ENCODE assay signal across 28 mouse cellular contexts in genomic region chr16:92856779-92857178, GRCm38 (mm10).
"Had no signal": no experiment of that assay in that cellular context is flagged by ENCODE, and none has a peak within 500 bp of the region (broad histone marks: within the 10 kb centered on the region; RNA-seq: fewer than 3 reads in every experiment).

No protein-coding gene starts in this region.

- H3K27ac ChIP-seq: embryonic facial prominence, embryonic 10.5 days; embryonic facial prominence, embryonic 12.5 days; embryonic facial prominence, embryonic 13.5 days; embryonic facial prominence, embryonic 15.5 days; forebrain, embryonic 10.5 days; forebrain, embryonic 12.5 days; forebrain, embryonic 13.5 days; forebrain, embryonic 15.5 days; gastrocnemius, adult 2 months; heart, adult 2 months had no signal

- ATAC-seq: forebrain, embryonic 13.5 days; forebrain, embryonic 14.5 days; forebrain, embryonic 15.5 days; forebrain, embryonic 16.5 days; forebrain, postnatal 0 days had no signal

- DNase-seq: cerebellum, adult 8-10 months; cerebellum, adult 9-10 months; cerebellum, adult 9-11 months; cerebellum, postnatal 10 days; cerebellum, postnatal 14 days; cerebellum, postnatal 25 days; cerebellum, postnatal 36 days; embryo, embryonic 11 days; forebrain, postnatal 0 days; gastrocnemius, adult 2 months; gastrocnemius, postnatal 10 days; gastrocnemius, postnatal 14 days; gastrocnemius, postnatal 25 days; gastrocnemius, postnatal 36 days; heart, adult 11 months; heart, adult 18-20 months; heart, adult 2 months had no signal

- H3K9ac ChIP-seq: embryonic facial prominence, embryonic 12.5 days; embryonic facial prominence, embryonic 13.5 days; embryonic facial prominence, embryonic 15.5 days; forebrain, embryonic 12.5 days; forebrain, embryonic 13.5 days; forebrain, embryonic 15.5 days; forebrain, postnatal 0 days had no signal

- H3K4me3 ChIP-seq: embryonic facial prominence, embryonic 10.5 days; embryonic facial prominence, embryonic 12.5 days; embryonic facial prominence, embryonic 13.5 days; embryonic facial prominence, embryonic 15.5 days; erythroblast, embryonic 14.5 days; forebrain, embryonic 10.5 days; forebrain, embryonic 12.5 days; forebrain, embryonic 13.5 days; forebrain, embryonic 15.5 days; gastrocnemius, adult 2 months; heart, adult 2 months had no signal

- H3K36me3 ChIP-seq: embryonic facial prominence, embryonic 10.5 days; embryonic facial prominence, embryonic 12.5 days; embryonic facial prominence, embryonic 13.5 days; embryonic facial prominence, embryonic 15.5 days; forebrain, embryonic 10.5 days; forebrain, embryonic 12.5 days; forebrain, embryonic 15.5 days had no signal

- H3K4me2 ChIP-seq: embryonic facial prominence, embryonic 12.5 days; embryonic facial prominence, embryonic 13.5 days; embryonic facial prominence, embryonic 15.5 days; forebrain, embryonic 12.5 days; forebrain, embryonic 13.5 days; forebrain, embryonic 15.5 days had no signal

- H3K4me1 ChIP-seq: embryonic facial prominence, embryonic 10.5 days; embryonic facial prominence, embryonic 12.5 days; embryonic facial prominence, embryonic 13.5 days; embryonic facial prominence, embryonic 15.5 days; forebrain, embryonic 10.5 days; forebrain, embryonic 12.5 days; forebrain, embryonic 13.5 days; forebrain, embryonic 15.5 days had no signal

- H3K27me3 ChIP-seq: embryonic facial prominence, embryonic 12.5 days; embryonic facial prominence, embryonic 13.5 days; embryonic facial prominence, embryonic 15.5 days; forebrain, embryonic 12.5 days; forebrain, embryonic 13.5 days; forebrain, embryonic 15.5 days had no signal

- H3K9me3 ChIP-seq: embryonic facial prominence, embryonic 10.5 days; embryonic facial prominence, embryonic 12.5 days; embryonic facial prominence, embryonic 13.5 days; embryonic facial prominence, embryonic 15.5 days; forebrain, embryonic 10.5 days; forebrain, embryonic 12.5 days; forebrain, embryonic 13.5 days; forebrain, embryonic 15.5 days had no signal
